Mouse (Mus musculus): ENCODE measurements around the gene Arhgef11. TPM values are rescaled to one million over a fixed set of nuclear protein-coding genes. Genes with fewer than 3 reads are reported as not detected.

Arhgef11 gene
- polyA plus RNA-seq, 1 experiment = 39.4 TPM

GRCm38 (mm10) chr3:87660479-87660878, 43.1 kb downstream of the Arhgef11 start:
- DNase-seq (ENCODE audit: extremely low spot score in 1 of 2, low spot score in 1 of 2) = peak in 1 of 2 experiments; percentile 15

GRCm38 (mm10) chr3:87661291-87661690, 43.9 kb downstream of the Arhgef11 start:
- DNase-seq (ENCODE audit: extremely low spot score in 1 of 2, low spot score in 1 of 2) = no peak

GRCm38 (mm10) chr3:87718525-87718924, 101.2 kb downstream of the Arhgef11 start:
- no peak for DNase-seq (ENCODE audit: extremely low spot score in 1 of 2, low spot score in 1 of 2)

GRCm38 (mm10) chr3:87724556-87724955, 107.2 kb downstream of the Arhgef11 start:
- no peak for DNase-seq (ENCODE audit: extremely low spot score in 1 of 2, low spot score in 1 of 2)

- DNase-seq (ENCODE audit: extremely low spot score in 1 of 2, low spot score in 1 of 2) = no peak
Measured at GRCm38 (mm10) chr3:87725396-87726160, 108.2 kb downstream of the Arhgef11 start.

- no peak for DNase-seq (ENCODE audit: extremely low spot score in 1 of 2, low spot score in 1 of 2)
Measured at GRCm38 (mm10) chr3:87726191-87726590, 108.8 kb downstream of the Arhgef11 start.

- DNase-seq (ENCODE audit: extremely low spot score in 1 of 2, low spot score in 1 of 2) = no peak
Measured at GRCm38 (mm10) chr3:87728696-87729095, 111.3 kb downstream of the Arhgef11 start.

- no peak for DNase-seq (ENCODE audit: extremely low spot score in 1 of 2, low spot score in 1 of 2)
Measured at GRCm38 (mm10) chr3:87733098-87733497, 115.7 kb downstream of the Arhgef11 start.

GRCm38 (mm10) chr3:87733984-87734761, 116.8 kb downstream of the Arhgef11 start:
- no peak for DNase-seq (ENCODE audit: extremely low spot score in 1 of 2, low spot score in 1 of 2)

- no peak for DNase-seq (ENCODE audit: extremely low spot score in 1 of 2, low spot score in 1 of 2)
Measured at GRCm38 (mm10) chr3:87735335-87735734, 118.0 kb downstream of the Arhgef11 start.

- DNase-seq (ENCODE audit: extremely low spot score in 1 of 2, low spot score in 1 of 2) = no peak
Measured at GRCm38 (mm10) chr3:87738906-87739305, 121.5 kb downstream of the Arhgef11 start.

GRCm38 (mm10) chr3:87742013-87742412, 124.7 kb downstream of the Arhgef11 start:
- no peak for DNase-seq (ENCODE audit: extremely low spot score in 1 of 2, low spot score in 1 of 2)

GRCm38 (mm10) chr3:87742735-87743134, 125.4 kb downstream of the Arhgef11 start:
- no peak for DNase-seq (ENCODE audit: extremely low spot score in 1 of 2, low spot score in 1 of 2)

GRCm38 (mm10) chr3:87743927-87744326, 126.6 kb downstream of the Arhgef11 start:
- no peak for DNase-seq (ENCODE audit: extremely low spot score in 1 of 2, low spot score in 1 of 2)

GRCm38 (mm10) chr3:87745036-87745659, 127.8 kb downstream of the Arhgef11 start:
- no peak for DNase-seq (ENCODE audit: extremely low spot score in 1 of 2, low spot score in 1 of 2)

- DNase-seq (ENCODE audit: extremely low spot score in 1 of 2, low spot score in 1 of 2) = no peak
Measured at GRCm38 (mm10) chr3:87748431-87748830, 131.1 kb downstream of the Arhgef11 start, which contains the start of gene Lrrc71. Gene Lrrc71 (minus strand): TSS chr3:87748625.

GRCm38 (mm10) chr3:87749036-87749435, 131.7 kb downstream of the Arhgef11 start:
- peak in 1 of 2 experiments; percentile 74 for DNase-seq (ENCODE audit: extremely low spot score in 1 of 2, low spot score in 1 of 2)

- no peak for DNase-seq (ENCODE audit: extremely low spot score in 1 of 2, low spot score in 1 of 2)
Measured at GRCm38 (mm10) chr3:87749977-87750376, 132.6 kb downstream of the Arhgef11 start.

GRCm38 (mm10) chr3:87752567-87752966, 135.2 kb downstream of the Arhgef11 start:
- DNase-seq (ENCODE audit: extremely low spot score in 1 of 2, low spot score in 1 of 2) = no peak

GRCm38 (mm10) chr3:87753829-87754228, 136.5 kb downstream of the Arhgef11 start:
- no peak for DNase-seq (ENCODE audit: extremely low spot score in 1 of 2, low spot score in 1 of 2)

- peak; percentile 56 to 93 for DNase-seq (ENCODE audit: extremely low spot score in 1 of 2, low spot score in 1 of 2)
Measured at GRCm38 (mm10) chr3:87755964-87756363, 138.6 kb downstream of the Arhgef11 start.

All from frontal cortex, adult 2 months (tissue).